Mouse (Mus musculus) thymus, adult 2 months (tissue): ENCODE results near the gene Dusp11.

Source experiments
- CTCF ChIP-seq: fragments of 200-500 bp; IDR thresholded peaks from 2 replicates; pipeline ENCODE4 v1.5.1; 2012; ENCODE audit warnings: mild to moderate bottlenecking, control low read depth, low read length, moderate library complexity, borderline replicate concordance; ENCODE audit not compliant: control insufficient read depth, poor library complexity, insufficient read depth; ENCODE audit errors: extremely low read depth
- POLR2A ChIP-seq: fragments of 200-500 bp; IDR thresholded peaks from 2 replicates; pipeline ENCODE4 v1.6.1; 2012; ENCODE audit warnings: mild to moderate bottlenecking, low read length, control low read depth, moderate library complexity; ENCODE audit not compliant: control insufficient read depth, poor library complexity, insufficient read depth; ENCODE audit errors: extremely low read depth

DNA sequence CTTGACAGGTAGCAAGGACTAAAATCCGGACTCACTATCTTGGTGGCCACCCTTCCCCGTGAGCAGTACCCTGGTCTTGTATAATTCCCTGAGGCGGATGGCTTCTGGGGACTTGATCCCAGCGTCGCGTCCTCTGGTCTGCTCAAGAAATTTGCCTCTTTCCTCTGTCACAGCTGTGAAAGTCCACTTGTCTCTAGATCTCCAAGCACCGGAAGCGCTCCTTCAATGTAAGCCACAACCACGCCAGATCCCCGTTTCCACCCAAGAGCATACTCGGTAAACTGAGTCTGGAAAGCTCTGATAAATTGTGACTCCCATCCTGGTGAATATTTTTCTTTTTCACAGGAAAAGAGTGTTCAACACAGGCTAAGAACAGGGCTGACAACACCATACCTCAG is 46.3 kb downstream of the Dusp11 start:
- TF ChIP-seq POLR2A (no peak), CTCF (no peak)
